Mouse (Mus musculus) heart, embryonic 13.5 days (tissue): ENCODE measurements around the gene Galntl6. TPM values are rescaled to one million over a fixed set of nuclear protein-coding genes. Genes with fewer than 3 reads are reported as not detected.
"Not testable (repeated sequence)": the region's sequence is repeated elsewhere in the genome, so short reads cannot be mapped to it uniquely, and the experiment has no call there.

Source experiments
- ATAC-seq: fragments of 200-750 bp; cut with Nextera tagmentation; 2 replicates; pipeline ENCODE4 v1.8.0; 2017; ENCODE audit warnings: moderate TSS enrichment; ENCODE audit not compliant: insufficient number of reproducible peaks, low FRiP score, low TSS enrichment; ENCODE audit errors: extremely low read depth
- H3K27ac ChIP-seq: fragments of 300-500 bp; sonication (generic); replicated peaks from 2 replicates; pipeline ENCODE4 v1.5.1; 2015; ENCODE audit warnings: moderate library complexity, mild to moderate bottlenecking, inconsistent platforms
- H3K27me3 ChIP-seq: fragments of 300-500 bp; sonication (generic); replicated peaks from 2 replicates; pipeline ENCODE4 v1.6.1; 2015; ENCODE audit warnings: mild to moderate bottlenecking, inconsistent platforms
- H3K36me3 ChIP-seq: fragments of 300-500 bp; sonication (generic); 2 replicates; pipeline ENCODE4 v1.6.1; 2015; ENCODE audit warnings: mild to moderate bottlenecking, inconsistent platforms
- H3K4me1 ChIP-seq: fragments of 300-500 bp; sonication (generic); 2 replicates; pipeline ENCODE4 v1.6.1; 2015; ENCODE audit warnings: inconsistent platforms
- H3K4me2 ChIP-seq: fragments of 300-500 bp; sonication (generic); 2 replicates; pipeline ENCODE4 v1.6.1; 2015; ENCODE audit warnings: inconsistent platforms, mild to moderate bottlenecking, moderate library complexity
- H3K4me3 ChIP-seq: fragments of 300-500 bp; sonication (generic); 2 replicates; pipeline ENCODE4 v1.5.1; 2015; ENCODE audit warnings: moderate library complexity, mild to moderate bottlenecking, inconsistent platforms
- H3K9ac ChIP-seq: fragments of 300-500 bp; sonication (generic); 2 replicates; pipeline ENCODE4 v1.6.1; 2015; ENCODE audit warnings: inconsistent platforms, mild to moderate bottlenecking, moderate library complexity
- H3K9me3 ChIP-seq: fragments of 300-500 bp; sonication (generic); 2 replicates; pipeline ENCODE4 v1.6.1; 2016; ENCODE audit warnings: inconsistent platforms
- WGBS: fragments of 180-500 bp; shearing (Covaris S2); methylation state at CpG from one replicate; pipeline ENCODE4 v1.1.7; 2015; ENCODE audit warnings: mixed read lengths; 5-methylcytosine and 5-hydroxymethylcytosine counted together
- polyA plus RNA-seq: library from polyadenylated mRNA; unstranded; fragments of >200 nt; fragmentation: Nextera tagmentation; extraction: Ambion mirVana; gene quantifications from 2 replicates; pipeline ENCODE4 v1.2.1, GENCODE M21; 2015

The Galntl6 gene
- polyA plus RNA-seq, 1 experiment from 2014 or later, result 0.35 TPM

GRCm38 (mm10) chr8:58463342-58463741 is 449.1 kb downstream of the Galntl6 start:
- not testable (repeated sequence) for H3K4me2 ChIP-seq, H3K27ac ChIP-seq, H3K36me3 ChIP-seq, H3K4me1 ChIP-seq, H3K27me3 ChIP-seq, H3K9me3 ChIP-seq, ATAC-seq, H3K4me3 ChIP-seq, H3K9ac ChIP-seq
- 77% methylated on average over 2 of the region's 2 CpGs for WGBS

DNA sequence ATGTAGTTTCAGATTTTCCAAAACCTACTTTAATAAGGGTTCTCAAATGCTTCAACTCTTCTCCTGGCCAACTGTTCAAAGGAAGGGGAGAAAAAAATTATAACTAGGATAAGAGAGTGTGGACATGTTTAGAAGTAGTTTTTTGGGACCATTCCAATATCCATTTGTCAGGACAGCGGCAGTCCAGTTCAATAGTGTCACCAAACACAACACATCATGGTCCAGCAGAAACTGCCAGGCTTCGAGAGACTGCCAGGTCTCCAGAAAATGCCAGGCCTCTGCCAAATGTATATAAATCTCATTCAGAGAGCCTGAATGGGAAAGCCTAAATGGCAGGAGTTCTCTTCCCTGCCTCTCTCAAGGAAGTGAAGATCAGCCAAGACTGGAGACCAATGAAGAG is 469.7 kb downstream of the Galntl6 start:
- Histone ChIP-seq H3K4me3 (no peak overlapping the region), H3K36me3 (no peaks in the 10 kb centered on the region), H3K4me2 (no peak overlapping the region), H3K27me3 (no peaks in the 10 kb centered on the region), H3K9me3 (no peaks in the 10 kb centered on the region), H3K9ac (no peak overlapping the region), H3K4me1 (no peaks in the 10 kb centered on the region), H3K27ac (no peak overlapping the region)
- ATAC-seq, result no peak
- 55% methylated on average over 2 of the region's 2 CpGs for WGBS

GRCm38 (mm10) chr8:58418481-58418880 is 494.0 kb downstream of the Galntl6 start:
- H3K4me1 ChIP-seq, result no peaks in the 10 kb centered on the region
- H3K9ac ChIP-seq, result no peak overlapping the region
- 63% methylated on average over 5 of the region's 5 CpGs for WGBS
- no peaks in the 10 kb centered on the region for H3K36me3 ChIP-seq
- no peak overlapping the region for H3K27ac ChIP-seq
- no peaks in the 10 kb centered on the region for H3K9me3 ChIP-seq
- H3K27me3 ChIP-seq, result no peaks in the 10 kb centered on the region
- no peak for ATAC-seq
- H3K4me3 ChIP-seq, result no peak overlapping the region
- H3K4me2 ChIP-seq, result no peak overlapping the region

- Histone ChIP-seq H3K4me3 (no peak overlapping the region), H3K9ac (no peak overlapping the region), H3K36me3 (no peaks in the 10 kb centered on the region), H3K27me3 (no peaks in the 10 kb centered on the region), H3K27ac (no peak overlapping the region), H3K4me2 (no peak overlapping the region), H3K9me3 (no peaks in the 10 kb centered on the region), H3K4me1 (no peaks in the 10 kb centered on the region)
- no peak for ATAC-seq
- 48% methylated on average over 1 of the region's 1 CpGs for WGBS
Observed at GRCm38 (mm10) chr8:58417551-58417950, 494.9 kb downstream of the Galntl6 start.

GRCm38 (mm10) chr8:58396500-58396899 is 515.9 kb downstream of the Galntl6 start:
- no peak overlapping the region for H3K4me2 ChIP-seq
- H3K27me3 ChIP-seq, result no peaks in the 10 kb centered on the region
- H3K4me3 ChIP-seq, result no peak overlapping the region
- WGBS, result 50% methylated on average over 3 of the region's 3 CpGs
- no peaks in the 10 kb centered on the region for H3K36me3 ChIP-seq
- H3K4me1 ChIP-seq, result no peaks in the 10 kb centered on the region
- H3K9ac ChIP-seq, result no peak overlapping the region
- ATAC-seq, result no peak
- H3K9me3 ChIP-seq, result no peaks in the 10 kb centered on the region
- H3K27ac ChIP-seq, result no peak overlapping the region

- no peaks in the 10 kb centered on the region for H3K4me1 ChIP-seq
- no peak overlapping the region for H3K27ac ChIP-seq
- H3K4me3 ChIP-seq, result no peak overlapping the region
- no peaks in the 10 kb centered on the region for H3K36me3 ChIP-seq
- no peak overlapping the region for H3K9ac ChIP-seq
- no peaks in the 10 kb centered on the region for H3K27me3 ChIP-seq
- ATAC-seq, result no peak
- WGBS, result 74% methylated on average over 1 of the region's 1 CpGs
- no peaks in the 10 kb centered on the region for H3K9me3 ChIP-seq
- no peak overlapping the region for H3K4me2 ChIP-seq
Observed at GRCm38 (mm10) chr8:58395879-58396278, 516.6 kb downstream of the Galntl6 start.

GRCm38 (mm10) chr8:58372389-58372788 is 540.1 kb downstream of the Galntl6 start:
- 74% methylated on average over 2 of the region's 2 CpGs for WGBS
- no peaks in the 10 kb centered on the region for H3K27me3 ChIP-seq

GRCm38 (mm10) chr8:58371979-58372378 is 540.5 kb downstream of the Galntl6 start:
- no peaks in the 10 kb centered on the region for H3K9me3 ChIP-seq
- H3K9ac ChIP-seq, result no peak overlapping the region
- H3K4me1 ChIP-seq, result no peaks in the 10 kb centered on the region
- no peak for ATAC-seq
- H3K27me3 ChIP-seq, result no peaks in the 10 kb centered on the region
- 93% methylated on average over 10 of the region's 10 CpGs for WGBS
- no peak overlapping the region for H3K4me3 ChIP-seq
- H3K27ac ChIP-seq, result no peak overlapping the region
- no peaks in the 10 kb centered on the region for H3K36me3 ChIP-seq
- H3K4me2 ChIP-seq, result no peak overlapping the region

More at GRCm38 (mm10) chr8:58372389-58372788, 540.1 kb downstream of the Galntl6 start:
- Histone ChIP-seq H3K4me3 (no peak overlapping the region), H3K9ac (no peak overlapping the region), H3K27ac (no peak overlapping the region), H3K4me1 (no peaks in the 10 kb centered on the region), H3K4me2 (no peak overlapping the region), H3K36me3 (no peaks in the 10 kb centered on the region), H3K9me3 (no peaks in the 10 kb centered on the region)
- no peak for ATAC-seq

DNA sequence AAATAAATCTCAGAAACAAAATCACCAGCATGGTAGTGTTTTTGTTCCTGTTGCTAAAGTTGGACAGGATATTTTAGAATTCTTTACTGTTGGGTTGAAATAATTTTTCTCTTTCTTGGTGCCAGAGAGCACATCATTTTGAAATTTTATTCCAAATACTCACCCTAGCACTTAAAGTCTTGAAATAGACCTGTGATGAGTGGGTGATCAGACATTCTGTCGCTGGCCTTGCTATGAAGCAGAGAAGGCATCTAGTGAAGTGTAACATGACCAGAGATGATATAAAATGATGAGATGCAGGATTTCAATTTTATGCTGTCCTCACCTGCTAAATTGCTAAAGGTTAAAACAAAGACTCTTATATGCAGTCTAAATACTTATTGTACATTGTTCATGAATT is 581.3 kb downstream of the Galntl6 start:
- no peaks in the 10 kb centered on the region for H3K36me3 ChIP-seq
- ATAC-seq, result no peak
- no peak overlapping the region for H3K27ac ChIP-seq
- H3K4me2 ChIP-seq, result no peak overlapping the region
- H3K4me1 ChIP-seq, result no peaks in the 10 kb centered on the region
- no peaks in the 10 kb centered on the region for H3K27me3 ChIP-seq
- no peak overlapping the region for H3K4me3 ChIP-seq
- no peak overlapping the region for H3K9ac ChIP-seq
- 68% methylated on average over 1 of the region's 1 CpGs for WGBS
- H3K9me3 ChIP-seq, result no peaks in the 10 kb centered on the region

GRCm38 (mm10) chr8:58313482-58313881 is 599.0 kb downstream of the Galntl6 start:
- no peak for ATAC-seq
- no peaks in the 10 kb centered on the region for H3K4me1 ChIP-seq
- no peaks in the 10 kb centered on the region for H3K9me3 ChIP-seq
- H3K4me2 ChIP-seq, result no peak overlapping the region
- H3K4me3 ChIP-seq, result no peak overlapping the region
- no peak overlapping the region for H3K9ac ChIP-seq
- no peak overlapping the region for H3K27ac ChIP-seq
- 83% methylated on average over 2 of the region's 2 CpGs for WGBS
- H3K27me3 ChIP-seq, result no peaks in the 10 kb centered on the region
- no peaks in the 10 kb centered on the region for H3K36me3 ChIP-seq

- Histone ChIP-seq H3K4me3 (no peak overlapping the region), H3K9ac (no peak overlapping the region), H3K27me3 (no peaks in the 10 kb centered on the region), H3K36me3 (no peaks in the 10 kb centered on the region), H3K4me1 (peaks cover 4% of the 10 kb centered on the region; the same call in 1 of the 2 replicates), H3K9me3 (no peaks in the 10 kb centered on the region), H3K4me2 (no peak overlapping the region), H3K27ac (no peak overlapping the region)
- WGBS, result 79% methylated on average over 4 of the region's 4 CpGs
- no peak for ATAC-seq
Observed at GRCm38 (mm10) chr8:58291487-58291886, 621.0 kb downstream of the Galntl6 start.

- ATAC-seq, result no peak
- Histone ChIP-seq H3K4me2 (no peak overlapping the region), H3K36me3 (no peaks in the 10 kb centered on the region)
Observed at GRCm38 (mm10) chr8:58290080-58290479, 622.4 kb downstream of the Galntl6 start.

More at GRCm38 (mm10) chr8:58290080-58290479, 622.4 kb downstream of the Galntl6 start:
- no peak overlapping the region for H3K4me3 ChIP-seq
- no peak overlapping the region for H3K9ac ChIP-seq
- no peak overlapping the region for H3K27ac ChIP-seq
- H3K4me1 ChIP-seq, result peaks cover 4% of the 10 kb centered on the region; the same call in 1 of the 2 replicates
- no peaks in the 10 kb centered on the region for H3K27me3 ChIP-seq
- H3K9me3 ChIP-seq, result no peaks in the 10 kb centered on the region
